Mouse (Mus musculus) small intestine, adult 2 months (tissue): ENCODE results near the gene Map2.

Experiments used
- CTCF ChIP-seq: fragments of 200-500 bp; IDR thresholded peaks from 2 replicates; pipeline ENCODE4 v1.5.1; 2012; ENCODE audit warnings: low read depth, mild to moderate bottlenecking, control low read depth, inconsistent platforms, low read length, moderate library complexity, mixed read lengths; ENCODE audit not compliant: insufficient replicate concordance, insufficient read length; ENCODE audit errors: extremely low read depth
- POLR2A ChIP-seq: fragments of 200-500 bp; IDR thresholded peaks from 2 replicates; pipeline ENCODE4 v1.6.1; 2012; ENCODE audit warnings: low read depth, mild to moderate bottlenecking, control low read depth, inconsistent platforms, low read length, moderate library complexity

GRCm38 (mm10) chr1:66361799-66362198, 186.7 kb downstream of the Map2 start:
- no peak for TF ChIP-seq POLR2A
- no peak for TF ChIP-seq CTCF
